Mouse (Mus musculus): Measurements from ENCODE around the gene Aqp1. TPM values are rescaled to one million over a fixed set of nuclear protein-coding genes. Genes with fewer than 3 reads are reported as not detected.
A peak's percentile ranks its signal among the peaks of the same experiment; 100 is the strongest.

The Aqp1 gene
- polyA plus RNA-seq, 1 experiment from 2014 or later, result 22.8 TPM

DNA sequence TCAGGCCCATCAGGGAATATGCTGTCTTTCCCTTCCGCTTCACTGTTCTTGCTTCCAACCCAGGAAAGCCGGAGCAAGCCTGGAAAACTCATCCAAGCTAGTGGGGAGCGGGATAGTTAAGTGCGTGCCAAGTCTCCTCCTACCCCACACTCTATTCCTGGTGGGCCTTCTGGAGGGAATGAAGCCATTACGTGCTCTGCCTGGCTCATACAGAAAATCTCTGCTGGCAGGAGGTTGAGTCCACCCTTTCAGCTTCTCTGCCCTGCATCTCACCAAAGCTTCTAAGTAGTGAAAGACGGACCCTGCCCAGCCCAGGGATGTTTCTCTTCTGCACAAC, 3.5 kb upstream of the Aqp1 start:
- Histone ChIP-seq H3K27ac (0 out of 2 replicates have a peak overlapping the region, but pooled peaks have one; percentile 22), H3K27me3 (replicated peaks) (no peaks in the 10 kb centered on the region), H3K9ac (no peak overlapping the region), H3K4me1 (peaks cover 24% of the 10 kb centered on the region; the same call in 1 of the 2 replicates), H3K4me3 (replicated peaks) (no peak overlapping the region), H3K9me3 (no peaks in the 10 kb centered on the region), H3K4me2 (no peak overlapping the region), H3K36me3 (no peaks in the 10 kb centered on the region)
- WGBS, result 58% methylated on average over 6 of the region's 6 CpGs
- ATAC-seq (ENCODE audit: insufficient read depth, low FRiP score, low read depth), result peak; percentile 13; the same call in 1 of the 2 replicates

DNA sequence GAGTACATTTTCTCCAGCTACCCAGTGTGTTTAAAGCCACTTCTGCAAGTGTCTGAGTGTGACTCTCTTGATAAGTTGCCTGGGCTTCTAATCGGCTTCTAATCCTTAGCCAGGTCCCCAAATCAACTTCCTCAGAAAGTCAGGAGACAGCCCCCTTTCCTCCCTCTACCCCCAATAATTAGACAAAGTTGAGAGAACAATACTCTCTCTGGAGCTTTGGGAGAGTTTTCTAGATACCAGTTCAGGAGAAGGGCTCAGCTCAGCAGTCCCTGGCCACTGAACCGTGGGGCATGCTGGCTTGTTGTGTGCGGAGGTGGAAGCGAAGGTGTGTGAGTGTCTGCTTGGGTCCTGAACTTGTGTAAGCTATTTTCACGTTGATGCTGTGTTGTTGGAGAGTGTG, 1.0 kb downstream of the Aqp1 start:
- 78% methylated on average over 5 of the region's 5 CpGs for whole genome bisulfite sequencing
- peaks cover 33% of the 10 kb centered on the region for H3K4me1 ChIP-seq
- H3K27me3 ChIP-seq (replicated peaks), result no peaks in the 10 kb centered on the region
- H3K4me3 ChIP-seq (replicated peaks), result no peak overlapping the region
- no peak overlapping the region for H3K27ac ChIP-seq
- no peaks in the 10 kb centered on the region for H3K9me3 ChIP-seq
- H3K9ac ChIP-seq, result no peak overlapping the region
- no peak for ATAC-seq (ENCODE audit: insufficient read depth, low FRiP score, low read depth)
- H3K4me2 ChIP-seq, result 0 out of 2 replicates have a peak overlapping the region, but pooled peaks have one; percentile 0
- H3K36me3 ChIP-seq, result no peaks in the 10 kb centered on the region

- Histone ChIP-seq H3K4me2 (peak overlapping the region; percentile 0; the same call in 1 of the 2 replicates), H3K27ac (no peak overlapping the region), H3K4me3 (replicated peaks) (no peak overlapping the region), H3K9ac (no peak overlapping the region), H3K27me3 (replicated peaks) (no peaks in the 10 kb centered on the region), H3K9me3 (no peaks in the 10 kb centered on the region), H3K4me1 (peaks cover 30% of the 10 kb centered on the region), H3K36me3 (no peaks in the 10 kb centered on the region)
- ATAC-seq (ENCODE audit: insufficient read depth, low FRiP score, low read depth), result no peak
- 51% methylated on average over 6 of the region's 6 CpGs for WGBS
Measured at GRCm38 (mm10) chr6:55338077-55338476, 1.8 kb downstream of the Aqp1 start.

- WGBS, result 63% methylated on average over 9 of the region's 9 CpGs
- ATAC-seq (ENCODE audit: insufficient read depth, low FRiP score, low read depth), result peak; percentile 62; the same call in 1 of the 2 replicates
- Histone ChIP-seq H3K36me3 (no peaks in the 10 kb centered on the region), H3K9ac (no peak overlapping the region), H3K27me3 (replicated peaks) (no peaks in the 10 kb centered on the region), H3K4me1 (peaks cover 30% of the 10 kb centered on the region), H3K4me2 (no peak overlapping the region; the same call in 1 of the 2 replicates), H3K9me3 (no peaks in the 10 kb centered on the region), H3K27ac (no peak overlapping the region), H3K4me3 (replicated peaks) (no peak overlapping the region)
Measured at GRCm38 (mm10) chr6:55338934-55339825, 2.9 kb downstream of the Aqp1 start.

DNA sequence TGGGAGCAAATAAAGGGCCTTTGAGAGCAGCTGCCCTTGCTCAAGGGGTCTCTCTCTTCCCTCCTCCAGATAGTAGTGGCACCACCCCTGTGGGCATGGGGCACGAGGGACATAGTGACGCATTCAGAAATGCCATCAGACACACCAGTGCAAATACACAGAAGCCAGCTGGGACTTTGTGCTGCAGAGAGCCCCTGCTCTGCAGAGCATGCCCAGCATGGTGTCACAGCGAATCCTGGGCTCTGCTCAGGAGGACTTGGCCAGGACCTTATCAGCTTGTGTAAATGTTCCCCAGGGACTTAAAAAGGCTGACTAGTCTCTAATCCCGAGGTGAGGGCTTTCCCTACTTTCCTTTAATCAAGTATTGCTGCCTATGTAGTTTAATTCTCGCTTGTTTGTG, 5.5 kb downstream of the Aqp1 start:
- peak; percentile 86 for ATAC-seq (ENCODE audit: insufficient read depth, low FRiP score, low read depth)
- Histone ChIP-seq H3K9me3 (no peaks in the 10 kb centered on the region), H3K4me2 (no peak overlapping the region), H3K36me3 (no peaks in the 10 kb centered on the region), H3K9ac (no peak overlapping the region), H3K4me3 (replicated peaks) (no peak overlapping the region), H3K4me1 (peaks cover 20% of the 10 kb centered on the region), H3K27me3 (replicated peaks) (no peaks in the 10 kb centered on the region), H3K27ac (peak overlapping the region; percentile 26)
- WGBS, result 20% methylated on average over 5 of the region's 5 CpGs

DNA sequence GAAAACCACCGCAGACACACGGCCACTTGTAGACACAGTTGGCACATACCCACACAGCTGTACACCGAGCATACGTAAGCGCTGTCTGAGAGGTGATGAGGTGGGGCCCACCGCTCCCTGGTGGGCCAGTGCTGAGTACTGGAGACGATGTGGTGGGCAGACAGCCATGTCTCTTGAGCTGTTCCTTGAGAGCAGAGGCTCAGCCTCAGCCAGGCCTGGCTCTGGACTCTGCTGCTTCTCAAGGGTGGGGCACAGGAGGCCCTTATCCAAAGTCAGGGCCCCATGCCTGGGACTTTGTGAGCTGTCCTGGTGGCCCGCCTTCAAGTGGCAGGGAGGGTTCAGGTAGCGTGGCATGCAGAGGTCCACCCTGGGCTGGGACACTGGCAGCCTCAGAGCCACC, 6.1 kb downstream of the Aqp1 start:
- Histone ChIP-seq H3K27me3 (replicated peaks) (no peaks in the 10 kb centered on the region), H3K27ac (peak overlapping the region; percentile 55; the same call in 1 of the 2 replicates), H3K9ac (no peak overlapping the region), H3K4me1 (peaks cover 20% of the 10 kb centered on the region), H3K4me2 (no peak overlapping the region), H3K4me3 (replicated peaks) (no peak overlapping the region), H3K36me3 (no peaks in the 10 kb centered on the region), H3K9me3 (no peaks in the 10 kb centered on the region)
- 51% methylated on average over 9 of the region's 9 CpGs for WGBS
- peak; percentile 40; the same call in 1 of the 2 replicates for ATAC-seq (ENCODE audit: insufficient read depth, low FRiP score, low read depth)

- Histone ChIP-seq H3K9me3 (no peaks in the 10 kb centered on the region), H3K9ac (no peak overlapping the region), H3K36me3 (no peaks in the 10 kb centered on the region), H3K4me2 (no peak overlapping the region), H3K4me1 (peaks cover 20% of the 10 kb centered on the region), H3K27ac (no peak overlapping the region), H3K27me3 (replicated peaks) (no peaks in the 10 kb centered on the region), H3K4me3 (replicated peaks) (no peak overlapping the region)
- WGBS, result 89% methylated on average over 10 of the region's 10 CpGs
- ATAC-seq (ENCODE audit: insufficient read depth, low FRiP score, low read depth), result no peak
Measured at GRCm38 (mm10) chr6:55343446-55343845, 7.2 kb downstream of the Aqp1 start.

- no peaks in the 10 kb centered on the region for H3K27me3 ChIP-seq (replicated peaks)
- no peaks in the 10 kb centered on the region for H3K36me3 ChIP-seq
- no peaks in the 10 kb centered on the region for H3K9me3 ChIP-seq
- H3K27ac ChIP-seq, result no peak overlapping the region
- H3K4me1 ChIP-seq, result peaks cover 18% of the 10 kb centered on the region
- WGBS, result 76% methylated on average over 9 of the region's 9 CpGs
- no peak for ATAC-seq (ENCODE audit: insufficient read depth, low FRiP score, low read depth)
- no peak overlapping the region for H3K4me3 ChIP-seq (replicated peaks)
- H3K9ac ChIP-seq, result no peak overlapping the region
- H3K4me2 ChIP-seq, result no peak overlapping the region
Measured at GRCm38 (mm10) chr6:55344291-55345016, 8.2 kb downstream of the Aqp1 start.

DNA sequence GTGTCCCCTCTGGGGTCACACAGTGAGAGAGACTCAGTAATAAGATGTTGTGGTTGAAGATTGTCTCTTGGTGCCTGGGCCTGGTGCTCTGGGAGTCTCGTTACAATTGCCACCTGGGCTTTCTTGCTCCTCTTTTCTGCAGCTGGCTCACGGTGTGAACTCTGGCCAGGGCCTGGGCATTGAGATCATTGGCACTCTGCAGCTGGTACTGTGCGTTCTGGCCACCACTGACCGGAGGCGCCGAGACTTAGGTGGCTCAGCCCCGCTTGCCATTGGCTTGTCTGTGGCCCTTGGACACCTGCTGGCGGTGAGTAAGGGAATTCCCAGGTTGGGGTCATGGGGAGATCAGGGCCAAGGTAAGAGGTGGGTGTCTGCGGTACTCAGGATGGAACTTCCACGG, 9.0 kb downstream of the Aqp1 start:
- no peaks in the 10 kb centered on the region for H3K36me3 ChIP-seq
- H3K9ac ChIP-seq, result no peak overlapping the region
- no peak overlapping the region for H3K4me3 ChIP-seq (replicated peaks)
- no peak overlapping the region for H3K4me2 ChIP-seq
- H3K4me1 ChIP-seq, result peaks cover 12% of the 10 kb centered on the region
- WGBS, result 93% methylated on average over 10 of the region's 10 CpGs
- H3K27me3 ChIP-seq (replicated peaks), result no peaks in the 10 kb centered on the region
- no peak overlapping the region for H3K27ac ChIP-seq
- H3K9me3 ChIP-seq, result no peaks in the 10 kb centered on the region
- ATAC-seq (ENCODE audit: insufficient read depth, low FRiP score, low read depth), result no peak

DNA sequence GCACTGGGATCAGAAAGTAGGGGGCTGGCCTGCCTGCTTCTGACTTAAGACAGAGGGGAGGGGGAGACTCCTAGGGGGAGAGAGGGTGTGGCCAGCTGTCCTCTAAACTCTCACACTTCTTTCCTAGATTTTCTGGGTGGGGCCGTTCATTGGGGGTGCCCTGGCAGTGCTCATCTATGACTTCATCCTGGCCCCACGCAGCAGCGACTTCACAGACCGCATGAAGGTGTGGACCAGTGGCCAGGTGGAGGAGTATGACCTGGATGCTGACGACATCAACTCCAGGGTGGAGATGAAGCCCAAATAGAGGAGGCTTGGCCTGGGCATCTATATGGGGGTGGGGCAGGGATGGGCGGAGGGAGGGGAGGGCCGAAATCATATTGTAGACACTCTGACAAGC, 10.3 kb downstream of the Aqp1 start:
- no peak for ATAC-seq (ENCODE audit: insufficient read depth, low FRiP score, low read depth)

DNA sequence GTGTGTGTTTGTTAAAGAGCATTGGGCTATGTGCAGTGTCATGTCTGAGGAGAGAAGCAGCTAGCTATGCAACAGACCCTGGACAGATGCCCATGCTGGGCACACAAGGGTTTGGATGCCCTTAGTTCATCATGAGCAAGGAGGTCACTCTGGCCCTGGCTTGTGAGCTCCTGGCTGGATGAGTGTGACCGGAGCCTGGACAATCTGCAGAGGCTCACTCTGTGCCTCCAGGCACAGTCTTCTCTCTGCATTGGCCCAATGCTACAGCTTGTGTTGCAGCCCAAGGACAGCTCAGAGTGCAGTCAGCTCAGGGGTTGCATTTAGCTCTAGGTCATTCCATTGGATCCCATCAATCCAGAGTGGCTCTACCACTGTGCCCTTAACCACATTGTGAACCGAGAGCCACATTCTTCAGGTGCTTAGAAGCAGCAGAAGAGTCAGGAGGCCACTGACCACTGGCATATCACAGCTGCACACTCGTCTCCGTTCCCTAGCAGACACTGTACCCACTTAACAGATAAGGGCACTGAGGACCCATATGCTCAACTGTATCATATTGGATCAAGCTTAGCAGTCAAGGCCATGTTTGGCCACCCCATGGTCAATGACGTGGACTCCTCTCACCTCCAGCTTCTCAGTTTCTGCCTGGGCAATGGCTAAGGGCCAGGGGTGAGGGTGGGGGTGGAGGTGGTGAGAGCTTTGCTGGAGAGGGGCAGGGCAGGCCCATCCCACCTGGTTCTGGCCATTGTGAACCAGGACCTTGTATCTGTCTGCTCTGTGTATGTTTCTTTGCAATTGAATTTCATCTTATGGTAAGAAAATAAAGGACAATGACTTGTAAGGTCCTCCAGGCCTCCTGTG, 11.7 kb downstream of the Aqp1 start:
- ATAC-seq (ENCODE audit: insufficient read depth, low FRiP score, low read depth), result 0 out of 2 replicates have a peak, but pooled peaks have one; percentile 33
- no peak overlapping the region for H3K27ac ChIP-seq
- WGBS, result 77% methylated on average over 5 of the region's 5 CpGs

More for the DNA sequence above, 10.3 kb downstream of the Aqp1 start:
- WGBS, result 84% methylated on average over 7 of the region's 7 CpGs
- H3K9ac ChIP-seq, result no peak overlapping the region
- H3K4me1 ChIP-seq, result peaks cover 9% of the 10 kb centered on the region
- H3K27ac ChIP-seq, result no peak overlapping the region
- H3K4me2 ChIP-seq, result no peak overlapping the region
- H3K27me3 ChIP-seq (replicated peaks), result no peaks in the 10 kb centered on the region
- H3K9me3 ChIP-seq, result no peaks in the 10 kb centered on the region
- H3K4me3 ChIP-seq (replicated peaks), result no peak overlapping the region
- no peaks in the 10 kb centered on the region for H3K36me3 ChIP-seq

More for the DNA sequence above, 11.7 kb downstream of the Aqp1 start:
- no peaks in the 10 kb centered on the region for H3K36me3 ChIP-seq
- H3K4me1 ChIP-seq, result no peaks in the 10 kb centered on the region; the same call in 1 of the 2 replicates
- H3K4me3 ChIP-seq (replicated peaks), result no peak overlapping the region
- no peaks in the 10 kb centered on the region for H3K9me3 ChIP-seq
- H3K9ac ChIP-seq, result no peak overlapping the region
- no peaks in the 10 kb centered on the region for H3K27me3 ChIP-seq (replicated peaks)
- no peak overlapping the region for H3K4me2 ChIP-seq
